Mouse (Mus musculus): ENCODE results near the gene Scnn1a. TPM values are rescaled to one million over a fixed set of nuclear protein-coding genes. Genes with fewer than 3 reads are reported as not detected.
A peak's percentile ranks its signal among the peaks of the same experiment; 100 is the strongest.

The Scnn1a gene
- polyA plus RNA-seq, 1 experiment from 2014 or later, result 1.8 TPM

- DNase-seq (peak; percentile 48), ATAC-seq (ENCODE audit: insufficient read depth) (peak; percentile 12)
- Histone ChIP-seq H3K36me3 (ENCODE audit: insufficient read depth) (peaks cover 8% of the 10 kb centered on the region; the same call in 1 of the 2 replicates), H3K27ac (ENCODE audit: low read depth) (peak overlapping the region; percentile 90), H3K27me3 (ENCODE audit: insufficient read depth, low read length) (no peaks in the 10 kb centered on the region), H3K4me1 (ENCODE audit: insufficient read depth) (peaks cover 45% of the 10 kb centered on the region), H3K4me3 (ENCODE audit: low read depth, low read length) (peak overlapping the region; percentile 81), H3K9me3 (ENCODE audit: low read depth, low read length) (no peaks in the 10 kb centered on the region), H3K9ac (peak overlapping the region; percentile 85), H3K4me2 (peak overlapping the region; percentile 90)
- TF ChIP-seq CTCF (IDR thresholded peaks at IDR 0.05; ENCODE audit: low read depth), result no peak
- 1% methylated on average over 20 of the region's 20 CpGs for WGBS
Measured at GRCm38 (mm10) chr6:125350231-125350994, 30.0 kb downstream of the Scnn1a start.

- Histone ChIP-seq H3K4me1 (ENCODE audit: insufficient read depth) (peaks cover 51% of the 10 kb centered on the region), H3K9me3 (ENCODE audit: low read depth, low read length) (no peaks in the 10 kb centered on the region), H3K27me3 (ENCODE audit: insufficient read depth, low read length) (no peaks in the 10 kb centered on the region), H3K9ac (peak overlapping the region; percentile 85), H3K4me2 (peak overlapping the region; percentile 90), H3K27ac (ENCODE audit: low read depth) (peak overlapping the region; percentile 90; the same call in 1 of the 2 replicates), H3K36me3 (ENCODE audit: insufficient read depth) (peaks cover 8% of the 10 kb centered on the region; the same call in 1 of the 2 replicates), H3K4me3 (ENCODE audit: low read depth, low read length) (peak overlapping the region; percentile 81)
- TF ChIP-seq CTCF (IDR thresholded peaks at IDR 0.05; ENCODE audit: low read depth), result no peak
- DNase-seq (no peak), ATAC-seq (ENCODE audit: insufficient read depth) (no peak)
- 76% methylated on average over 2 of the region's 2 CpGs for WGBS
Measured at GRCm38 (mm10) chr6:125350995-125351324, 30.5 kb downstream of the Scnn1a start.

- H3K9ac ChIP-seq, result no peak overlapping the region
- H3K9me3 ChIP-seq (ENCODE audit: low read depth, low read length), result no peaks in the 10 kb centered on the region
- H3K36me3 ChIP-seq (ENCODE audit: insufficient read depth), result peaks cover 8% of the 10 kb centered on the region; the same call in 1 of the 2 replicates
- ATAC-seq (ENCODE audit: insufficient read depth) (no peak), DNase-seq (peak; percentile 86)
- peaks cover 53% of the 10 kb centered on the region for H3K4me1 ChIP-seq (ENCODE audit: insufficient read depth)
- H3K27ac ChIP-seq (ENCODE audit: low read depth), result no peak overlapping the region
- H3K4me3 ChIP-seq (ENCODE audit: low read depth, low read length), result peak overlapping the region; percentile 81
- H3K4me2 ChIP-seq, result peak overlapping the region; percentile 90
- no peak for TF ChIP-seq CTCF (IDR thresholded peaks at IDR 0.05; ENCODE audit: low read depth)
- no peaks in the 10 kb centered on the region for H3K27me3 ChIP-seq (ENCODE audit: insufficient read depth, low read length)
- whole genome bisulfite sequencing, result 33% methylated on average over 8 of the region's 8 CpGs
Measured at GRCm38 (mm10) chr6:125351368-125352045, 31.0 kb downstream of the Scnn1a start.

- TF ChIP-seq CTCF (IDR thresholded peaks at IDR 0.05; ENCODE audit: low read depth), result no peak
- no peak overlapping the region for H3K9ac ChIP-seq
- H3K4me2 ChIP-seq, result peak overlapping the region; percentile 90; the same call in 1 of the 2 replicates
- 57% methylated on average over 5 of the region's 5 CpGs for WGBS
- no peaks in the 10 kb centered on the region for H3K9me3 ChIP-seq (ENCODE audit: low read depth, low read length)
- DNase-seq (no peak), ATAC-seq (ENCODE audit: insufficient read depth) (no peak)
- no peaks in the 10 kb centered on the region for H3K27me3 ChIP-seq (ENCODE audit: insufficient read depth, low read length)
- peaks cover 9% of the 10 kb centered on the region; the same call in 1 of the 2 replicates for H3K36me3 ChIP-seq (ENCODE audit: insufficient read depth)
- H3K27ac ChIP-seq (ENCODE audit: low read depth), result no peak overlapping the region
- 0 out of 2 replicates have a peak overlapping the region, but pooled peaks have one; percentile 8 for H3K4me3 ChIP-seq (ENCODE audit: low read depth, low read length)
- peaks cover 53% of the 10 kb centered on the region for H3K4me1 ChIP-seq (ENCODE audit: insufficient read depth)
Measured at GRCm38 (mm10) chr6:125352046-125352384, 31.6 kb downstream of the Scnn1a start.

GRCm38 (mm10) chr6:125352811-125353210, 32.4 kb downstream of the Scnn1a start:
- DNase-seq (no peak), ATAC-seq (ENCODE audit: insufficient read depth) (no peak)
- peak overlapping the region; percentile 52 for H3K4me2 ChIP-seq
- WGBS, result 59% methylated on average over 4 of the region's 4 CpGs
- H3K27me3 ChIP-seq (ENCODE audit: insufficient read depth, low read length), result no peaks in the 10 kb centered on the region
- peaks cover 53% of the 10 kb centered on the region for H3K4me1 ChIP-seq (ENCODE audit: insufficient read depth)
- H3K27ac ChIP-seq (ENCODE audit: low read depth), result no peak overlapping the region
- no peak for TF ChIP-seq CTCF (IDR thresholded peaks at IDR 0.05; ENCODE audit: low read depth)
- no peaks in the 10 kb centered on the region for H3K9me3 ChIP-seq (ENCODE audit: low read depth, low read length)
- peaks cover 17% of the 10 kb centered on the region for H3K36me3 ChIP-seq (ENCODE audit: insufficient read depth)
- no peak overlapping the region for H3K4me3 ChIP-seq (ENCODE audit: low read depth, low read length)
- H3K9ac ChIP-seq, result no peak overlapping the region; the same call in 1 of the 2 replicates

- no peaks in the 10 kb centered on the region for H3K9me3 ChIP-seq (ENCODE audit: low read depth, low read length)
Measured at GRCm38 (mm10) chr6:125353221-125353620, 32.8 kb downstream of the Scnn1a start.

GRCm38 (mm10) chr6:125353655-125354054, 33.2 kb downstream of the Scnn1a start:
- TF ChIP-seq CTCF (IDR thresholded peaks at IDR 0.05; ENCODE audit: low read depth), result no peak
- H3K4me3 ChIP-seq (ENCODE audit: low read depth, low read length), result no peak overlapping the region
- no peaks in the 10 kb centered on the region for H3K27me3 ChIP-seq (ENCODE audit: insufficient read depth, low read length)
- peak overlapping the region; percentile 68; the same call in 1 of the 2 replicates for H3K27ac ChIP-seq (ENCODE audit: low read depth)
- peak overlapping the region; percentile 52; the same call in 1 of the 2 replicates for H3K4me2 ChIP-seq
- H3K9me3 ChIP-seq (ENCODE audit: low read depth, low read length), result no peaks in the 10 kb centered on the region
- no peak for DNase-seq
- peaks cover 53% of the 10 kb centered on the region for H3K4me1 ChIP-seq (ENCODE audit: insufficient read depth)
- no peak overlapping the region; the same call in 1 of the 2 replicates for H3K9ac ChIP-seq
- peaks cover 25% of the 10 kb centered on the region for H3K36me3 ChIP-seq (ENCODE audit: insufficient read depth)
- no peak for ATAC-seq (ENCODE audit: insufficient read depth)
- 68% methylated on average over 4 of the region's 4 CpGs for WGBS

More at GRCm38 (mm10) chr6:125353221-125353620, 32.8 kb downstream of the Scnn1a start:
- DNase-seq (no peak), ATAC-seq (ENCODE audit: insufficient read depth) (no peak)
- 68% methylated on average over 11 of the region's 11 CpGs for WGBS
- H3K27me3 ChIP-seq (ENCODE audit: insufficient read depth, low read length), result no peaks in the 10 kb centered on the region
- peak overlapping the region; percentile 52 for H3K4me2 ChIP-seq
- no peak overlapping the region for H3K4me3 ChIP-seq (ENCODE audit: low read depth, low read length)
- no peak overlapping the region; the same call in 1 of the 2 replicates for H3K9ac ChIP-seq
- peaks cover 21% of the 10 kb centered on the region for H3K36me3 ChIP-seq (ENCODE audit: insufficient read depth)
- peaks cover 53% of the 10 kb centered on the region for H3K4me1 ChIP-seq (ENCODE audit: insufficient read depth)
- no peak for TF ChIP-seq CTCF (IDR thresholded peaks at IDR 0.05; ENCODE audit: low read depth)
- peak overlapping the region; percentile 68; the same call in 1 of the 2 replicates for H3K27ac ChIP-seq (ENCODE audit: low read depth)

Data from lung, embryonic 14.5 days (tissue).